Mouse (Mus musculus) embryonic facial prominence, embryonic 12.5 days (tissue): ENCODE measurements around the gene Pdk2. TPM values are rescaled to one million over a fixed set of nuclear protein-coding genes. Genes with fewer than 3 reads are reported as not detected.

Source experiments
- ATAC-seq: fragments of 200-750 bp; cut with Nextera tagmentation; 2 replicates; pipeline ENCODE4 v1.8.0; 2017; ENCODE audit not compliant: insufficient number of reproducible peaks, insufficient read depth, low FRiP score, low TSS enrichment
- H3K27ac ChIP-seq: fragments of 300-500 bp; sonication (generic); 2 replicates; pipeline ENCODE4 v1.5.1; 2016; ENCODE audit warnings: mild to moderate bottlenecking
- H3K27me3 ChIP-seq: fragments of 300-500 bp; sonication (generic); 2 replicates; pipeline ENCODE4 v1.6.1; 2016; ENCODE audit warnings: mild to moderate bottlenecking, moderate library complexity
- H3K36me3 ChIP-seq: fragments of 300-500 bp; sonication (generic); 2 replicates; pipeline ENCODE4 v1.6.1; 2016; ENCODE audit warnings: mild to moderate bottlenecking
- H3K4me1 ChIP-seq: fragments of 300-500 bp; sonication (generic); 2 replicates; pipeline ENCODE4 v1.6.1; 2016
- H3K4me2 ChIP-seq: fragments of 300-500 bp; sonication (generic); replicated peaks from 2 replicates; pipeline ENCODE4 v1.6.1; 2016; ENCODE audit warnings: mild to moderate bottlenecking, moderate library complexity
- H3K4me3 ChIP-seq: fragments of 300-500 bp; sonication (generic); 2 replicates; pipeline ENCODE4 v1.5.1; 2016; ENCODE audit warnings: mild to moderate bottlenecking
- H3K9ac ChIP-seq: fragments of 300-500 bp; sonication (generic); 2 replicates; pipeline ENCODE4 v1.6.1; 2016; ENCODE audit warnings: mild to moderate bottlenecking, moderate library complexity
- H3K9me3 ChIP-seq: fragments of 300-500 bp; sonication (generic); 2 replicates; pipeline ENCODE4 v1.6.1; 2016; ENCODE audit warnings: mild to moderate bottlenecking, moderate library complexity
- WGBS: fragments of 180-500 bp; shearing (Covaris S2); methylation state at CpG from one replicate; pipeline ENCODE4 v1.1.7; 2016; 5-methylcytosine and 5-hydroxymethylcytosine counted together
- polyA plus RNA-seq: library from polyadenylated mRNA; unstranded; fragments of >200 nt; fragmentation: Nextera tagmentation; extraction: Ambion mirVana; gene quantifications from 2 replicates; pipeline ENCODE4 v1.2.1, GENCODE M21; 2016

The Pdk2 gene
- polyA plus RNA-seq, 1 experiment from 2014 or later = 30.4 TPM

GRCm38 (mm10) chr11:94978947-94979346 is 62.2 kb downstream of the Pdk2 start:
- Histone ChIP-seq H3K4me3 (peak overlapping the region; percentile 28), H3K4me2 (peak overlapping the region; percentile 48), H3K9ac (peak overlapping the region; percentile 45), H3K9me3 (no peaks in the 10 kb centered on the region), H3K36me3 (no peaks in the 10 kb centered on the region), H3K4me1 (peaks cover 4% of the 10 kb centered on the region; the same call in 1 of the 2 replicates), H3K27me3 (no peaks in the 10 kb centered on the region), H3K27ac (0 out of 2 replicates have a peak overlapping the region, but pooled peaks have one; percentile 54)
- WGBS = under 1% methylated on average over 20 of the region's 20 CpGs
- peak; percentile 88 for ATAC-seq

DNA sequence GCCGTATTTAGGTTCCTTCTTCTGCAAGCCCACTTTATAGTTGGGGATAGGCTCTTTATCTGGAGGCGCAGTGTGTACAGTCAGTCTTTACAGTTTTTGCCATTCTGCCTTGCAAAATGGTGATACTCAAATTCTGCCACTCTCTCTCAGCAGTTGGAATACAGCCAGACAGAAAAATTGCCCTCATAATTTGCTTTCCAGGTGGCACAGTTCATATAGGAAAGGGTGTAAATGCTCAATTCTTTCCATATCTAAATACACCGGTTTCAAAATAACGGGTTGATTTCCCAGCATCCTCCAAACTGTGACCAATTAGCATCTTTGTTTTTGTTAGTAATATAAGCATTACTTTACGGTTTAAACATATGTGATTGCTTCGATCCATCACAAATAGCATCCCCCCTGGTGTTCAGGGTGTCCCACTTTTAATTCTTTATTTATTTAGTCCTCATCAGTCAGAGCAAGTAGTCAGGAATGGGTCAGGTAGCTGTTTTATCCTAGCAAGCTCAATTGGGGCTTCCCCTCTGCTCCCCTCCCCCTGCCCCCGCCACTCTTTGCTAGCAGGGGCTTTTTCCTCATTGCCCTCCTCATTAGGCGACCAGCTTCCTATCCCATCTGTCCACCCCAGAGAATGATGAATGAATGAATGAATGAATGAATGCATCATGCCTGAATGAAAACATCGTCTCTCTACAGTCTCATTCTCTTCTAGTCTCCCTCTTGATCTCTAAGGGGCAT is 62.8 kb downstream of the Pdk2 start:
- no peak for ATAC-seq
- Histone ChIP-seq H3K36me3 (no peaks in the 10 kb centered on the region), H3K4me2 (peak overlapping the region; percentile 48), H3K27ac (peak overlapping the region; percentile 54; the same call in 1 of the 2 replicates), H3K9ac (peak overlapping the region; percentile 45), H3K4me1 (peaks cover 4% of the 10 kb centered on the region; the same call in 1 of the 2 replicates), H3K27me3 (no peaks in the 10 kb centered on the region), H3K9me3 (no peaks in the 10 kb centered on the region), H3K4me3 (peak overlapping the region; percentile 28)
- WGBS = 45% methylated on average over 9 of the region's 9 CpGs

Other genes starting within 250 kb of the Pdk2 start
- gene Col1a1, start 105.1 kb downstream of the Pdk2 start, polyA plus RNA-seq = 512 and 623 TPM in 2 replicates
- not detected in 2 replicates for gene Hils1, start 73.8 kb downstream of the Pdk2 start, polyA plus RNA-seq
- gene Sgca, start 65.0 kb downstream of the Pdk2 start, polyA plus RNA-seq = 1.5 and 1.8 TPM in 2 replicates
- gene Ppp1r9b, start 50.3 kb downstream of the Pdk2 start, polyA plus RNA-seq = 14.4 TPM in 2 replicates
- 50.3 and 50.9 TPM in 2 replicates for gene Samd14, start 31.5 kb downstream of the Pdk2 start, polyA plus RNA-seq
- 10.5 and 10.9 TPM in 2 replicates for gene Itga3, start 35.4 kb upstream of the Pdk2 start, polyA plus RNA-seq
- 20.2 and 21.8 TPM in 2 replicates for gene Dlx3, start 78.8 kb upstream of the Pdk2 start, polyA plus RNA-seq
- 4.9 and 5.7 TPM in 2 replicates for gene Dlx4, start 104.9 kb upstream of the Pdk2 start, polyA plus RNA-seq
- gene Tac4, start 220.2 kb upstream of the Pdk2 start, polyA plus RNA-seq = 0.29 TPM in 1 of 2 replicates, not detected in the other